In genomic region chr8:104190777-104191468, GRCm38 (mm10) we compare ENCODE assay signal across 15 mouse cellular contexts. TPM values are rescaled to one million over a fixed set of nuclear protein-coding genes. Genes with fewer than 3 reads are reported as not detected.
DNase-seq lines count a peak whose midpoint lies in the region; ATAC-seq lines count a peak whose summit lies in the region.
"Had no signal": no experiment of that assay in that cellular context is flagged by ENCODE, and none has a peak within 500 bp of the region (broad histone marks: within the 10 kb centered on the region; RNA-seq: fewer than 3 reads in every experiment).

No protein-coding gene starts in this region.

- no peak overlapping the region for H3K9ac ChIP-seq in lung, embryonic 16.5 days (ENCODE audit: low read length)
- no peak overlapping the region for H3K9ac ChIP-seq in neural tube, embryonic 12.5 days
- H3K9ac ChIP-seq in liver, embryonic 12.5 days, result no peak overlapping the region
- H3K9ac ChIP-seq: liver, embryonic 13.5 days had no signal

- peaks cover 5% of the 10 kb centered on the region; the same call in 1 of the 2 replicates for H3K4me1 ChIP-seq in lung, embryonic 16.5 days (replicated peaks; ENCODE audit: control insufficient read depth, insufficient read depth, low read length)
- peaks cover 14% of the 10 kb centered on the region for H3K4me1 ChIP-seq in hindbrain, embryonic 10.5 days (replicated peaks)
- H3K4me1 ChIP-seq in neural tube, embryonic 12.5 days, result peaks cover 13% of the 10 kb centered on the region
- no peaks in the 10 kb centered on the region for H3K4me1 ChIP-seq in liver, embryonic 12.5 days
- H3K4me1 ChIP-seq: liver, embryonic 13.5 days had no signal

- H3K27ac ChIP-seq in lung, embryonic 16.5 days (ENCODE audit: low read length), result no peak overlapping the region
- H3K27ac ChIP-seq in hindbrain, embryonic 10.5 days, result peak overlapping the region; percentile 24; the same call in 1 of the 2 replicates
- H3K27ac ChIP-seq in neural tube, embryonic 12.5 days, result no peak overlapping the region
- H3K27ac ChIP-seq in liver, embryonic 12.5 days, result no peak overlapping the region
- H3K27ac ChIP-seq: liver, embryonic 13.5 days had no signal

- WGBS in lung, embryonic 16.5 days, result 57% methylated on average over 6 of the region's 6 CpGs
- WGBS in hindbrain, embryonic 10.5 days, result 74% methylated on average over 6 of the region's 6 CpGs
- WGBS in neural tube, embryonic 12.5 days, result 56% methylated on average over 6 of the region's 6 CpGs
- 57% methylated on average over 6 of the region's 6 CpGs for WGBS in liver, embryonic 12.5 days (ENCODE audit: insufficient replicate concordance)

- DNase-seq in adrenal gland, adult 8-10 months, result peak; percentile 62
- DNase-seq in adrenal gland, postnatal 4 days (ENCODE audit: low spot score in 2 of 2), result no peak
- DNase-seq in lung, postnatal 4 days, result no peak
- no peak for DNase-seq in hindbrain, embryonic 10.5 days (ENCODE audit: low spot score)
- DNase-seq: cerebellum, adult 9-11 months; kidney, adult 18-20 months; layer of hippocampus, postnatal 36 days; liver, embryonic 13.5 days had no signal

- no peak overlapping the region for H3K4me3 ChIP-seq in lung, embryonic 16.5 days (ENCODE audit: low read length)
- no peak overlapping the region for H3K4me3 ChIP-seq in hindbrain, embryonic 10.5 days
- H3K4me3 ChIP-seq in neural tube, embryonic 12.5 days, result no peak overlapping the region
- H3K4me3 ChIP-seq in liver, embryonic 12.5 days, result no peak overlapping the region
- H3K4me3 ChIP-seq: erythroblast, embryonic 14.5 days; liver, embryonic 13.5 days had no signal

- H3K9me3 ChIP-seq in lung, embryonic 16.5 days (ENCODE audit: control insufficient read depth, low read length), result no peaks in the 10 kb centered on the region
- H3K9me3 ChIP-seq in hindbrain, embryonic 10.5 days, result peaks cover under 1% of the 10 kb centered on the region; the same call in 1 of the 2 replicates
- H3K9me3 ChIP-seq in neural tube, embryonic 12.5 days, result 0 out of 2 replicates have a peak, but pooled peaks cover 5% of the 10 kb centered on the region
- H3K9me3 ChIP-seq in liver, embryonic 12.5 days (replicated peaks), result no peaks in the 10 kb centered on the region
- H3K9me3 ChIP-seq: liver, embryonic 13.5 days had no signal

- peak; percentile 52; the same call in 1 of the 2 replicates for ATAC-seq in lung, embryonic 16.5 days (ENCODE audit: low read depth)
- ATAC-seq in neural tube, embryonic 12.5 days (ENCODE audit: low FRiP score, low read depth), result peak; percentile 55; the same call in 1 of the 2 replicates
- no peak for ATAC-seq in liver, embryonic 12.5 days
- ATAC-seq in granulocyte monocyte progenitor cell, adult 5-6 weeks (replicated peaks; ENCODE audit: poor library complexity, severe bottlenecking), result no peak
- ATAC-seq: forebrain, embryonic 16.5 days had no signal

- no peaks in the 10 kb centered on the region for H3K27me3 ChIP-seq in lung, embryonic 16.5 days (ENCODE audit: control insufficient read depth, insufficient read depth, low read depth, low read length)
- H3K27me3 ChIP-seq in hindbrain, embryonic 10.5 days (ENCODE audit: insufficient read depth, poor library complexity, severe bottlenecking), result no peaks in the 10 kb centered on the region
- H3K27me3 ChIP-seq in neural tube, embryonic 12.5 days (replicated peaks), result no peaks in the 10 kb centered on the region
- peaks cover 12% of the 10 kb centered on the region; the same call in 1 of the 2 replicates for H3K27me3 ChIP-seq in liver, embryonic 12.5 days (replicated peaks)
- H3K27me3 ChIP-seq: Patski had no signal

- no peaks in the 10 kb centered on the region for H3K36me3 ChIP-seq in lung, embryonic 16.5 days (ENCODE audit: control insufficient read depth, insufficient read depth, low read length)
- no peaks in the 10 kb centered on the region for H3K36me3 ChIP-seq in hindbrain, embryonic 10.5 days
- H3K36me3 ChIP-seq in neural tube, embryonic 12.5 days, result no peaks in the 10 kb centered on the region
- H3K36me3 ChIP-seq in liver, embryonic 12.5 days, result no peaks in the 10 kb centered on the region
- H3K36me3 ChIP-seq: liver, embryonic 13.5 days had no signal

- no peak overlapping the region for H3K4me2 ChIP-seq in lung, embryonic 16.5 days (ENCODE audit: low read depth, low read length)
- H3K4me2 ChIP-seq in neural tube, embryonic 12.5 days (replicated peaks), result no peak overlapping the region
- no peak overlapping the region for H3K4me2 ChIP-seq in liver, embryonic 12.5 days
- H3K4me2 ChIP-seq: liver, embryonic 13.5 days had no signal

RNA-seq across cellular contexts. Expression of gene Bean1, which starts 20.7 kb away (rescaled TPM):
- 10 to 100 TPM in 1 of 4 experiments, 1 to 10 TPM in 3; 3.3 to 10.8 (median 4.8) TPM for total RNA-seq in adrenal gland, adult 8-10 months (2022)
- 1 to 10 TPM; 3.6 to 6.1 TPM for total RNA-seq in adrenal gland, postnatal 4 days (2021)
- 0.57 and 0.62 TPM in 2 replicates for polyA plus RNA-seq in lung, embryonic 16.5 days (2015; fragmentation: Nextera tagmentation; extraction: Ambion mirVana)
- polyA plus RNA-seq in hindbrain, embryonic 10.5 days (2016; fragmentation: Nextera tagmentation; extraction: Ambion mirVana), result 0.15 and 0.85 TPM in 2 replicates
- 3.7 and 4.3 TPM in 2 replicates for polyA plus RNA-seq in neural tube, embryonic 12.5 days (2016; fragmentation: Nextera tagmentation; extraction: Ambion mirVana)
- polyA plus RNA-seq in liver, embryonic 12.5 days (2016; fragmentation: Nextera tagmentation; extraction: Ambion mirVana), result 0.06 TPM in 1 of 2 replicates, not detected in the other
- not detected in 2 replicates for total RNA-seq in granulocyte monocyte progenitor cell, adult 5-6 weeks (2014; fragmentation: Nextera tagmentation)
- total RNA-seq in granulocyte monocyte progenitor cell, adult 5-6 weeks (2017), result not detected in 2 replicates
- polyA plus RNA-seq: erythroblast, embryonic 14.5 days; liver, embryonic 13.5 days; Patski had no signal

RNA-seq across cellular contexts. Expression of gene Tk2, which starts 57.4 kb away (rescaled TPM):
- total RNA-seq in adrenal gland, adult 8-10 months (2022), result 100 to 1,000 TPM in 2 of 4 experiments, 10 to 100 TPM in 2; 81.6 to 125 (median 103) TPM
- total RNA-seq in adrenal gland, postnatal 4 days (2021), result 10 to 100 TPM; 60.1 to 71.0 TPM
- 15.2 and 15.9 TPM in 2 replicates for polyA plus RNA-seq in lung, embryonic 16.5 days (2015; fragmentation: Nextera tagmentation; extraction: Ambion mirVana)
- 28.3 and 31.7 TPM in 2 replicates for polyA plus RNA-seq in hindbrain, embryonic 10.5 days (2016; fragmentation: Nextera tagmentation; extraction: Ambion mirVana)
- polyA plus RNA-seq in neural tube, embryonic 12.5 days (2016; fragmentation: Nextera tagmentation; extraction: Ambion mirVana), result 42.4 and 43.2 TPM in 2 replicates
- polyA plus RNA-seq in liver, embryonic 12.5 days (2016; fragmentation: Nextera tagmentation; extraction: Ambion mirVana), result 8.1 and 9.1 TPM in 2 replicates
- total RNA-seq in granulocyte monocyte progenitor cell, adult 5-6 weeks (2014; fragmentation: Nextera tagmentation), result 11.2 and 15.4 TPM in 2 replicates
- total RNA-seq in granulocyte monocyte progenitor cell, adult 5-6 weeks (2017), result 11.7 and 12.6 TPM in 2 replicates

RNA-seq across cellular contexts. Expression of gene Cklf, which starts 59.7 kb away (rescaled TPM):
- total RNA-seq in adrenal gland, adult 8-10 months (2022), result 100 to 1,000 TPM in 2 of 4 experiments, 10 to 100 TPM in 2; 71.6 to 149 (median 92.8) TPM
- 10 to 100 TPM; 67.3 to 71.8 TPM for total RNA-seq in adrenal gland, postnatal 4 days (2021)
- 41.4 and 42.1 TPM in 2 replicates for polyA plus RNA-seq in lung, embryonic 16.5 days (2015; fragmentation: Nextera tagmentation; extraction: Ambion mirVana)
- 35.8 and 36.7 TPM in 2 replicates for polyA plus RNA-seq in hindbrain, embryonic 10.5 days (2016; fragmentation: Nextera tagmentation; extraction: Ambion mirVana)
- 35.1 and 38.2 TPM in 2 replicates for polyA plus RNA-seq in neural tube, embryonic 12.5 days (2016; fragmentation: Nextera tagmentation; extraction: Ambion mirVana)
- 20.6 and 21.6 TPM in 2 replicates for polyA plus RNA-seq in liver, embryonic 12.5 days (2016; fragmentation: Nextera tagmentation; extraction: Ambion mirVana)
- 45.2 and 50.6 TPM in 2 replicates for total RNA-seq in granulocyte monocyte progenitor cell, adult 5-6 weeks (2014; fragmentation: Nextera tagmentation)
- total RNA-seq in granulocyte monocyte progenitor cell, adult 5-6 weeks (2017), result 13.5 and 17.9 TPM in 2 replicates

Comparison
In these comparisons a context has a peak if more than half of its experiments do, and no peak if none do; other contexts are left out.
1. ATAC-seq: peak in lung, embryonic 16.5 days (single experiment) and neural tube, embryonic 12.5 days (single experiment); none in liver, embryonic 12.5 days (single experiment) and granulocyte monocyte progenitor cell, adult 5-6 weeks (single experiment).